Mouse (Mus musculus) retina, postnatal 1 day (tissue): ENCODE data around the gene Mobp.

Source experiments
- DNase-seq: peaks from one replicate; pipeline ENCODE4 v3.0.0-alpha.2; 2012

Mobp gene

DNA sequence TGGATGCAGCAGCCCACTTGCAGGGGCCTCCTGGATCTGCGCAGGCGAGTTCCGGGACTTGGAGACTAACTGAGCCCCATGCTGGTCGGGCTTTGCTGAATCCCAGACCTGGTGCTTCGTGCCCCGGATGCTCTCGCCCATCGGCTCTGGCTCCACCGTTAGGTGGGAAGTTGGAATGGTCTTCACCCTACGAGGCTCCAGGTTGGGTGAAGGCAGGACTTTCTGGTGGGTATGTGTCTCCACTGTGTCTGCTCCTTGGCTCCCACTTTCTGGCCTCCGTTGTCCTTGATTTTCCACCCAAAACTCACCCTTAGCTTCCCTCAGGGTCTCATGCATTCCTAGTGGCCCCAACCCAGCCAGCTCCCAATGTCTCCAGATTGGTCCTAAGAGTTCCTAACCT is 14.1 kb upstream of the Mobp start:
- DNase-seq = no peak

DNA sequence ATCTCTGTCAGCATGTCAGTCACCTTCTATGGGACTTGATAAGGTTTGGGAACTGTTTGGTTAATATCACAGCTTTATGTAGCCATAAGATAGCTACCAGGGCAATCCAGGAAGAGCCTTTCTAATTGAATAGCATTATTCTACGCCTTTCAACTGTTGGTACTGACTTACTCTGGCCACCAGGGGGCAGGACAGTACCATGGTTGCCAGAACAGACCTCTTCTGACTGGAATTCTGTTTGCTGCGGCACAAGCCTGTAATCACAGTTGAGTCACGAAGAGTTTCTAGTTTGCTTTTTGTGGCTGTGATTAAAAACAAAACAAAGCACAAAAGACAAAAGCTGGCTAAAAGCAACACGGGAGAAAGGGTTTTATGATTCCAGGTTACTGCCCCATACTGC is 8.9 kb upstream of the Mobp start:
- DNase-seq = peak; percentile 85

DNA sequence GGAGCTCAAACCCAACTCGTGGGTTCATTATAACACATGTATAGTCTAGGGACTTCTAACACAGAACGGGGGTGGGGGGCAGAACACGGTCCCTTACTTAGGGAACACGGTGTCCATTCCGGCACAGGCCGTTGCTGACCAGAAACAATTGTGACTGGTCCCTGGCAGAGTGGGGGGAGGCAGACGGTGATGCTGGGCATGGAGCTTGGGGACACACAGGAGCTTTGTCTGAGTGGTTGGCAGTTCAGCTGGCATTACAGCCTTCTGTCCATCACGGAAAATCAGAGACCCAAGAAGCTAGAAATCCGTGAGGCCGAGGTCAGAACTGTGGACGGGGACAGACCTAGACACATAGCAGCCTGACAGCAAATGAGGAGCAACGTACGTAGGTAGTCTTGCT is 5.0 kb upstream of the Mobp start:
- no peak for DNase-seq

DNA sequence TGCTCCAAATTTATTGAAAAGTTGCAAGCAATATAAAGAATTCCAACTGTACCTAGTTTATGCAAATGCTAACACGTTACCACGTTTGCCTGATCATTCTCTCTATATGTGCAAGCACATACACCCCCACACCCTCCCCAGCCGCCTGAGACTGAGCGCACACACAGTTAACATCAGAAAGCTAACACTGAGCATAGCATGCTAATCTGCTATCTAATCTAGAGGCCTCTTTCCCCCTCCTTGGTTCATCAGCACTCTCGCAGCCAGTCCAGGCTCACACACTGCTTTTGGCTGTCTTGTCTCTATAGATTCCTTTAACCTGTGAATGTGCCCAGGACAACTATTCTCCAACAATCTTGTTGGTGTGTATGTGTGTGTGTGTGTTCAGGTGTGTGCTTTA is 1.6 kb downstream of the Mobp start:
- no peak for DNase-seq

DNA sequence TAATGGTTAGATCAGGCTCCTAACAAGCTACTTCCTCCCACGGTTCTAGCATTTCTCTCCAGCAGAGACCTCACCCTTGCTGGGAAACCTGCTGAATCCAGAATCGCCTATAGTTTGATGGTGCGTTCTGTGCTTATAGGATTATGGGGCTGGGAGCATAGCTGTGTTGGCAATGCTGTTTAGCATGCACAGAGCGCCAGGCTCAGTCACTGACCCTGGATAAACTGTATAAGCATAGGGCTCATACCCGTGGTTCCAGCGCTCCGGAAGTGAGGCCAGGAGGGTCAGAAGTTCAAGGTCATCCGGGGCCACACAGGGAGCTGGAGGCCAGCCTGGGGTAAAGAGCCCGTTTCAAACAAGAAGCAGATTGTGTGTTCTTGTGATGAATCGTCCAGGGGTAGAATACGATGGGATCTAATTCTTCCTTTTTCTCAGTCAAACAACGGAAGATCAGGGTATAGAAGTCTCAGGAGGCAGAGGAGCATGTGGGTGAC is 2.4 kb downstream of the Mobp start:
- DNase-seq = no peak

DNA sequence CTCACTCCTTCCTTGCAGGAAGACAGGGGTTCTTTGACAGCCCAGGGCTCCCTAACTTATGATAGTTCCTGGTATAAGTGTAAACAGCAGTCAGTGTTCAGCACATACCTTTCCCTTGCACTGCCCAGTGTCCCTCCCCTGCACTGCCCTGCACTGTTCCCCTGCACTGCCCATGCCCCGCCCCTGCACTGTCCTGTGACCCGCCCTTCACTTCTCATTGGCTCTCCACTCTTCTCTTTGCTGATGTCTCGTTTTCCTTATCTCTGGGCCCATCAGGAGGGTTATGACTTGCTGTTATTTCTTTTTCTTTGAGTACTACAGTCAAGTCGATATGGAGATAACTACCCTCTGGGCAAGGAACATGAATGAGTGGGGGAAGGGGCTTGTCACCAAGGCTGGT is 8.5 kb downstream of the Mobp start:
- DNase-seq = no peak

DNA sequence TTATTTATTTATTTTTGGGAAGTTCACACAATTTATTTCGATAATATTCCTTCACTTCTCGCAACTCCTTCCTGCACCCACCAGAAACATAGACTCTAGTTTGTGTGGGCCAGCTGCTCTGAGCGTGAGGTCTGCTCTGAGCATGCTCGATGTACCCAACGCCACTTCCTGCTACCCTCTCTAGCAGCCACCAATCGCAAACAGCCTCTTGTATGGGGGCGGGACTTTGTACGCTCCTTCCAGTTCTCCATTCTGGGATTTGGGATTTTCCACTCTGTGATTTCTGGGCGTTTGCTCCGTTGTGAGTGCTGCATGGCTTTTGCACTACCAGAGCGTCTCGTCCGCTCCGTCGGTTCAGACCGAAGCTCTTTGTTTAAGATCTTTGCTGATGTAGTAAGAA is 14.4 kb downstream of the Mobp start:
- DNase-seq = peak; percentile 22

DNA sequence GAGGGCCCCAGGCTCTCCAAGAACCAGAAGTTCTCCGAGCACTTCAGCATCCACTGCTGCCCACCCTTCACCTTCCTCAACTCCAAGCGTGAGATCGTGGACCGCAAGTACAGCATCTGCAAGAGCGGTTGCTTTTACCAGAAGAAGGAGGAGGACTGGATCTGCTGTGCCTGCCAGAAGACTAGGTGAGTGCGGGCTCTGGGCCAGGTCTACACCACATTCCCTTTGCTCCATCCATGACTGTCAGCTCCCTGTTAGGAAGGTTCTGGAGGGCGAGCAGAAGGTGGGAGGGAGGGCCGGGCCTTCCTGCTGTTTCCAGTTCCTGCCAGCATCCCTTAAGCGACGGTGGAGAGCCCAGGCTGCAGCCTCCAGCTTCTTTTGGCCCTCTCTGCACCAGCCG is 18.3 kb downstream of the Mobp start:
- no peak for DNase-seq

DNA sequence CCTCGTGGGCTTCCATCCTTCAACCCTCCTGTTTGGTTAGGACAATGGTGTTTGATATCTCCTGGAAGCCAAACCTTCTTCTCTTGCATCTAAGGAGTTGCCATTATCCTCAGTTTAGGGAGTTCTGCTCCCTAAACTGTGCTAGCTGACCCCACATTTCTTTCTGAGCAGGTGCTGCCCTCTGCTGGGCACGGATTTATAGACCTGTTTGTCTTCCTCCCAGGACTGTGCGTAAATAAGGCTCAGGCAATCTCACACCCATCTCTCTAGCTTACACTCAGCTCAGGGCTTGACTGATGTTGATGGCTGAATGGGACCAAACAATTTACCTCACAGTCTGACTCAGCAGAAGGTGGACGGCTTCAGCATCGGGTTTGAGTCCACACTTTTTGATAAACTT is 21.8 kb downstream of the Mobp start:
- DNase-seq = peak; percentile 70

DNA sequence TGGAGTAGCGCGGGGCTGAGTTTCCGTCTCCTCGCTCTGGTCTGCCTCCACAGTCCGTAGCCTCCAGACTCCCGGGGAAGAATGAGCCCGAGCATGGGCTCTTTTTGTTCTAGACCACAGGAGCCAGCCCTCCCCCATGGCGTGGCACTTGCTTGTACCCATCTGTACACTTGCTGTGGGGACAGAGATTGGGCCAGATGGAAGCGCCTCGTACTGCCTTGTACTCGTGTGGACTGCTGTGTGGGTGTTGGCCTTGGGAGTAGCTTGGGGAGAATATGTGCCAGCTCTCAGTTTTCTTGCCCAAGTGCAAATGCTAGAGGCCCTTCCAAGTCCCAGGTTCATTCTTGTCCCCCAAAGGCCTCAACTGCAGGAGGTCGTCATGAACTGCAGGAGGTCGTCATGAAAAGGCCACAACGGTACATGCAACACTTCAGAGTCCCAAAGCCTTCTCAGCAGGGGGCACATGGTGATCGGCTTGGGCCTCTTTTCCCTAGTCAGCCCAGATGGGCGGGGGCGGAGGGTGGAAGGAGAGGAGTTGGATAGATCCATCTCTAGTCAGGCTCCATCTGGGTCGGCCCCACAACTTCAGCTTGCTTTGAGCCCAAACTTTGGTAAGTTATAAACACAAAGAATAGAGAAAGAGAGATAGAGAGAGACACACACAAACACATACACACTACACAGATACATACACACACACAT is 25.1 kb downstream of the Mobp start:
- DNase-seq = no peak

DNA sequence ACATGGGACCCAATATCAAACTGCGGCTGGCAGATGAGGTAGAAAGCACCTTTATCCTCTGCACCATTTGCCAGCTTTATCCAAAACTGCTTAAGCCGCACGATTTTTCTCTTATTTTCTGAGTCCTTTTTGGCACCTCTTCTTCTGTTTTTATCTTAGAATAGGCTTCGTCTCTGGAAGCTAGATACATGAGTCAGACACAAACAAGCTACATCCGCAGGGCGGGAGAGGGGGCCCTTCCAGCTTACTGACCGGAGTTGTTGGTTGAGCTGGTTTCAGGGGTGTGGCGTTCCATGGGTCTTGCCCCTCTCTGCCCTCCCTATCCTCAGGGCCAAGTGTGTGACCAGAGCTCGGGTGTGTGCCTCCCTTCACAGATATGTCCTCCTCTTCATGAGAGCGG is 29.3 kb downstream of the Mobp start:
- DNase-seq = no peak

DNA sequence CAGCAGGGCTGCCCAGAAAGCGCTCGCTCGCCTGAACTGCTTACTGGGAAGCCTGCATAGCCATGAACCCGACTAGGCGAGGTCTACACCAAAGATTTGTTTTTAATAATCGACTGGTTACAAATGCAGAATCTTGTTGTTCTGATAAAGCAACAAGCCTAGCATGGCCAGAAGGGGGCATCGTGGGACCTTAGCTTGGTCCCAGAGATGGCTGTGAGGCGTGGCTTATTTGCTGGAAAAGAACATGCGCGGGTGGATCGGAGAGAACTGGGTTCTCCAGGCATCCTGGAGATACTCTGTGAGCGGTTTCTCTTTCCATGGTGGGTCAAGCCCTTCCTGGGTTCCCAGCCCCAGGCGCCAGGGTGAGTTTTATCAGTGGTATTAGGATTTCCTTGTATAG is 35.0 kb downstream of the Mobp start:
- peak; percentile 73 for DNase-seq

DNA sequence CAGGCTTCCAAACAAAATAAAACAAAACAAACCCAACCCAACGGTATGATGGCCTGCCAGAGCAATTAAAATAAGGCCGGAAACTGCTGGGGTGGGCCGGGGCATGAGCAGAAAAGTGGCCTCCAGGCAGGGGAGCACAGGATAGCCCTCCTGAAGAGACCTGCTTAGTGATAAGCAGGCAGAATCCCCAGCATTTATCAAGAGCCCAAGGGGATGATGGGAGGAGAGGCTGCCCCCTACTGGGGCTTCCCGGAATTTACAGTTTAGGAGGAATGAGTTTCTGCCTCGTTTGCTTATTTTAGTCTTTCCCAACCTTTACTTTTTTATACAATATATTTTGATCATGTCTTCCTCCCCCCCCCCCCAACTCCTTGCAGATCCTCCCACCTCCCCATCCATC is 37.3 kb downstream of the Mobp start:
- peak; percentile 14 for DNase-seq

DNA sequence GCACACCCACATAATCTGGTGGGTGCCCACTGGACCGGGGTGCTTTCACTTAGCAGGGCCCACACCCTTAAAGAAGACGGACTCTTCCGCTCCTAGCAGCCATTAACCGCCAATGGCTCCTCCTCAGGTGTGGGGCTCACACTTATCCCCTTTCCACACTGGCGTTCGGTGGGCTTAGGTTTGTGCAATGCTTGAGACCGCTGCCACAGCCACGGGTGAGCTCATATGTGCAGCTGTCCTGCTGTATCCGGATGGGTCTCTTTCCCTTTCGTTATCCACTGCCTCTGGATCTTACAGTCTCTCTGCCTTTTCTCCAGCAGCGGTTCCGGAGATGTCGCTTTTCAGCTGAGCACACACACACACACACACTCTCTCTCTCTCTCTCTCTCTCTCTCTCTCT is 41.4 kb downstream of the Mobp start:
- no peak for DNase-seq

DNA sequence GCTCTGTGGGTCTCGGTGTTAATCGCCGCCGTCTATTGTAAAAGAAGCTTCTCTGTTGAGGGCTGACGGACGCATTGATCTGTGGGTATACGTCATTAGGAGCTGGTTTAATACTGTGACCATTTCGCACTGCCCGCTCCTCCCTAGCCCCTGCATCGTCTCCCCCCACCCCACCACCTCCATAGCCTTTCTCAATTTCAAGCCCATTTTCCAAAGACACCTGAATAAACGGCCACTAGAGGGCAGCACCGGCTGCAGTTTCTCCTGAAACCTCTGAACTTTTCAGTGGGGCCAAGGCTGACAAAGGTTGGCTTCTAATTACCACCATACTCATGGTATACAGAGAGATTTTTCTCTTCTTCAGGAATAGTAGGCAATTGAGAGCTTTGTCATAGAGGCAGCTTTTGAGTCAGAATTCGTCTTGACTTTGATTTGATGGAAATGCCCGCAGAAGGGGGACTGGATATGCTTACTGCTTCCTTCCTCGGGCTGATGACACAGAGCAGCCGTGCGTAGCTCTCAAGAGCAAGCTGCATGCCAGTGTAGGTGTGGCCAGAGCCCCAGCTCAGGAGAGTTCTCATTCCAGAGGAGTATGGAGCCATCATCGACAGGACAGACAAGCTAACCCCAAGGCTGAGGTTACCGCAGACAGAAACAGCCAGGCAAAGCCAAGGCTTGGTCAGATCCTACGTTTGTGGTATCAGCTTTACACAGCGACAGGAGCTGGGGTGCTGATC is 42.0 kb downstream of the Mobp start:
- DNase-seq = peak; percentile 93

DNA sequence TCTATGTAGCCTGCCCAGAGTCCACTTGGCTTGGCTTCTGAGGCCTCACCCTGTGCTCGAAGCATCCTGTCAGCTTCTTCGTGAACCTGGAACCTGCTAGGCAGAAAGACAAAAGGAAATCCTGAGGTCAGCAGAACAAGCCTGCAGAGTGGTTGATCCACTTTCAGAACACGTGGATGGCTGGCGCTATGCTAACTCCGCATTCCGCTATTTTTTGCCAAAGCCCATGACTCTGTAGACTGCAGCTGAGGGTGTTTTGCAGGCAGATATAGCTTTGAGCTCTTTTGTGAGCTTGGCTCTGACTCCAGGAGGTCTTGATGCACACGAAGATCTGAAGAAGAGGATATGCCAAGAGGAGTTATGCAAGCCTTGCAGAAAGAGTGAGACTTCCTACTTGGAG is 43.2 kb downstream of the Mobp start:
- no peak for DNase-seq

DNA sequence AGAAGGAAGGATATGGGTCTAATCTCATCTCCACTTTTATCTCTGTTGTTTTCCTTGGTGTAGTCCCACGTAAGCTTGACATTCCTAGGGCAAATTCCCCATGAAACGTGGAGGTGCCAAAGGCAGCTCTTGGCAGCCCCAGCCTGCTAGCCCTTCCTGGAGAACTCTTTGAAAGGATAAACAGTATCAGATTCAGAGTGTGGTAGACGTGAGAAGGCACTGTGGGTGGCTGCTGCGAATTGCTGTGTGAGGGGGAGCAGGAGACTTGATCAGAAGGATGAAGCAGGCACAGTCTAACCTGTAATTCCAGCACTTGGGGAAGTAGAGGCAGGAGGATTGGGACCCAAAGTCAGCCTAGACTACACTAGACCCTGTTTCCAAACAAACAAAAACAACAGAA is 51.4 kb downstream of the Mobp start:
- DNase-seq = no peak

DNA sequence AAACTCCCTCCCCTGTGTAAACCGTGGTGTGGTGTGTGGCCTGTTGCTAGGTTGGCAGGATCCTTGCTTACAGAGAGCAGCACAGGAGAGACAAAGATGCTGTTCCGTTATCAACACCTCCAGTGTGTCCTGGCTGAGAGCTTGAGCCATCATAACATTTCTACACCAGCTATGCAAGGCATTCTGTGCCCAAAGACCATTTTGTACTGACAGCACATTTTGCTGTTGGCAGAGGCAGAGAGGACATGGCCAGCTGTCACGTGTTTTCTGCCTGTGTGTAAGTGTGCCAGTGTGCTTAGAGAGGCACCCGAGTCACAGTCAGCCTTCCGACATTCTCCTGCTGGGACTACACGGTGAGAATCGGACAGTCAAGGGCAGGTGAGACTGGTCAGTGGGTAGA is 52.2 kb downstream of the Mobp start:
- no peak for DNase-seq

DNA sequence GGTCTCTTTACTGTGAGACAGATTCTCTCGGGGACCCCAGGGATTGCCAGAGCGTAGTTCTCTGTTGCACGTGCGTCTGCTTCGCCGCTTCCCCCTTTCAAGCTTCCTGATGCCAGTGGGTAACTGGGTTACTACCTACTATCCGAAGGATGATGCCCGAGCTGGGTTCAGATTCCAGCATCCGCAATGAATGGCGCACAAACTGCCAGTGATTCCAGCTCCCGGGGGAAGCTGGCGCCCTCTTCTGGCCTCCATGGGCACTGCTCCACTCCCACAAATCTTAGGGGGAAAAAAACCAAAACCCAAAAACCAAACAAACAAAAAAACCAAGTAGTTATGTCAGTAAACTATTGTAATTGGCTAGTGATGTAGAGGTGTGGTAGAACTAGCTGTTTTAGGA is 53.2 kb downstream of the Mobp start:
- peak; percentile 39 for DNase-seq

DNA sequence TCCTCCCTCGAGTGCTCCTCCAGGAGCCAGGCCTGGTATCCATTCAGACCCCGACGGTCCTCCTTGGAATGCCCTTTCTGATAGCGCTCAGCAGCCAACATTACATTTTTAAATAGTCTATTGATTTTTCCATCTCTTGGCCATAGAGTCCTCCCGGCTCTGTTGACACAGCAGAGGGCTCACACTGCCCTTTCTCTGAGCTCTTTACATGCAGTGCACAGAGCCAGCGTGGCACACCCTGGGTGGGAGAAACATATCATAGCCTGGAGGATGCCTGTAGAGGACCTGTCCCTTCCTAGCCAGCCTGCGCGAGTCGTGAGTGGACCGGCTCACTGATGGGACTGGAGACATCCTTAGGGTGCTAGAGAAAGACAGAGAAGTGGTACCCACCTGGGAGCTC is 54.4 kb downstream of the Mobp start:
- no peak for DNase-seq

DNA sequence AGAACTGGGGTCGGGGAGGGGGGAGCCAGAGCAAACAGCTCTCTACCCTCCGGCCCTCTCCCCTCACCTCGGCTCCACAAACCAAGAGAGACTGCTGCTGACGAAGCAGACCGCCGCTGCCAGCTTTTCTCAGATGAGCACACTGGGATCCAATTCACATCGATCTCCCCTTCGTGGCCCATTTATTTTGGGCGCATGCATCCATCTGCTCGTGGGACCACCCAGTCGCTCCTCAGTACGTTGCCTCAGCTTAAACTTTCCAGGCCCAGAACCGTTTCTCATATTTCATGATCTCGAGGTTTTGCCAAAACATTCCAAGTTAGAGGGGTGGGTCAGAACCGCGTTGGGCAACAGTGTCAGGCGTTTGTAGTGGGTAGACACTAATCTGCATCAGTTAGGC is 57.4 kb downstream of the Mobp start:
- DNase-seq = no peak

DNA sequence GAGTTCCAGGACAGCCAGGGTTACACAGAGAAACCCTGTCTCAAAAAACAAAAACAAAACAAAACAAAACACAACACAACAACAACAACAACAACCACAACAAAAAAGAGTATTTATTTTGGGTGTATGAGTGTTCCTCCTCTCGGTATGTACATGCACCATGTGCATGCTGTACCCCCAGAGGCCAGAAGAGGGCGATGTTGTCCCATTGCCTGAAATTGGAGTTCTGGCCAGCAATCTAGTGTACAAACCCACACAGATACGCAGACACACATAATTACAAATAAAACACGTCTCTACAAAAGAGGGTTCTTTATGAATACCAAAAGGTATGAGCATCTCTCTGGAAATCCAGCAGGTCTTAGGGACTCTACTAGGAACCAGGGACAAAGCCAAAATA is 60.6 kb downstream of the Mobp start:
- peak; percentile 19 for DNase-seq

DNA sequence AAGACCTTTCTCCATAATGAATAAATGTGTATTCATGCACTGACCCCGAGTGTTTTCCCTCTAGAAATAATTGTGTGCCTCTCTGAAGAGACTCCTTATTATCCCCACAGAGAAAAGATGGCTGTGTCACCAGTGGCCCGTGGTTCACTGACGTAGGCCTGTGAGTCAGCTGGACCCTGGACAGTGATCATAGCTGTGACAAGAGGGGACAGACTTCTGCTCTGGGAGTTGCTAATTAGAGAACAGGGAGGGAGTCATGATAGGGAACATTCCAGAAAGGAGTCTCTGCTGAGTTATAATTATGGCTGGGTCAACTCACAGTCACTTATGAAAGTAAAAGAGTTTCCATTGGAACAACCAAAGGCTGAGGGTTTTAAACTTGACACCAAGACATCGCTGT is 61.4 kb downstream of the Mobp start:
- no peak for DNase-seq

DNA sequence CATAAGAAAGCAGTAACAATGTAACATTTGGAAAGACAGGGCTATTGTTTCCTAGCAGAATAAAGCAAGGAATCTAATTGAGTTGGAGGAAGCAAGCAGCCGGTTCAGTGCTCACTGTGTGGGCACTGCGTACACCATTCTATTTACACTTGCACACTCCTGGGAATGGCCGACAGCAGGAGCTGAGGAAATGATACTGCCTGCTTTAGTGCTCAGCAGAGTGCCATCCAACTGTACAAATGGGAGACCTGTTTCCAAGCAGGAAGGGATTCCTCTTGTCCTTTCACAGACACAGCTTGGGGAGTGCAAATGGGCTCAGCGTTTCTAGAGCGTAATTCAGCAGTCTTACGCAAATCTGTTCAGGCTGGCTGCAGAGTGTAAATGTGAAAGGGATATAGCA is 63.4 kb downstream of the Mobp start:
- DNase-seq = no peak

DNA sequence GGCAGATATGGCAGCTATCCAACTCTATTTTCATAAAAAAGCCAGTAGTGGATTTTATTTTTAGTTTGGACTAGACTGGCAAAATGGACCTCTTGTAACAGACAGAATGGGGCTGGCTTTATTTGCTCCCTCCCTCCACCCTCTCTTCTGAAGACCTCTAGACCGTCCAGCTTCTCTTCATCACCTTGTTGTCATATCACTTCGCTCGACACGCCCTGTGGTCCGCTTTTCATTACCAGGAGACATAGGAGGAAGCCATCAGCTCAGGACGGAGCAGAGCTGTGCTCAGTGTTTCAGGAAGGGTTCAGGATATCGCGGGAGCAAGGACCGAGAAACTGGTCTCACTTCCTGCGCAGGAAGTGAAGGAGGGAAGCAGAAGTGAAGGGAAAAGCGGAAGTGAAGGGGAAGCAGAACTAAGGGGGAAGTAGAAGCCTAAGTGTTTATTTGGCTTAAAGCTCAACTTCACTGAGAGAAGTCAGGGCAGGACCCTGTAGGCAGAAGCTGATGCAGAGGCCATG is 65.5 kb downstream of the Mobp start:
- DNase-seq = no peak
